Mouse (Mus musculus) C2C12 (cell line): ENCODE measurements around the gene Trhde.

Source experiments
- CEBPB ChIP-seq: IDR thresholded peaks from one replicate; pipeline ENCODE4 v1.6.1; 2011; ENCODE audit warnings: low read depth, mild to moderate bottlenecking, control low read depth, moderate library complexity
- CTCF ChIP-seq: IDR thresholded peaks from one replicate; pipeline ENCODE4 v1.5.1; 2011; ENCODE audit not compliant: control insufficient read depth, insufficient read depth, insufficient read length
- FOSL1 ChIP-seq: IDR thresholded peaks from one replicate; pipeline ENCODE4 v1.8.0; 2011; ENCODE audit warnings: mild to moderate bottlenecking, low read length; ENCODE audit not compliant: poor library complexity, insufficient read depth, severe bottlenecking
- MAX ChIP-seq: IDR thresholded peaks from one replicate; pipeline ENCODE4 v1.6.1; 2011; ENCODE audit warnings: mild to moderate bottlenecking, control low read depth
- MYOD1 ChIP-seq: IDR thresholded peaks from one replicate; pipeline ENCODE4 v1.6.1; 2011; ENCODE audit warnings: low read depth; ENCODE audit not compliant: control insufficient read depth, insufficient read length
- MYOG ChIP-seq: IDR thresholded peaks from one replicate; pipeline ENCODE4 v1.6.1; 2011; ENCODE audit not compliant: control insufficient read depth, insufficient read length; ENCODE audit errors: extremely low read depth
- USF1 ChIP-seq: IDR thresholded peaks from one replicate; pipeline ENCODE4 v1.6.1; 2011; ENCODE audit warnings: low read depth, mild to moderate bottlenecking, control low read depth, moderate library complexity

- TF ChIP-seq CTCF = no peak
- no peak for TF ChIP-seq CEBPB
- TF ChIP-seq FOSL1 = no peak
- no peak for TF ChIP-seq USF1
- no peak for TF ChIP-seq MAX
- no peak for TF ChIP-seq MYOD1
- TF ChIP-seq MYOG = no peak
Measured at GRCm38 (mm10) chr10:114802161-114802651, at the start of gene Trhde.
